Mouse (Mus musculus): ENCODE measurements around the gene Lgr4. TPM values are rescaled to one million over a fixed set of nuclear protein-coding genes. Genes with fewer than 3 reads are reported as not detected.

Lgr4 gene
- total and polyA plus RNA-seq, 2 experiments, result 16.9 to 53.9 TPM

- TF ChIP-seq CTCF (IDR thresholded peaks at IDR 0.05; ENCODE audit: low read depth, low read length) (no peak), POLR2A (IDR thresholded peaks at IDR 0.05; ENCODE audit: extremely low read depth, insufficient read depth, low read length) (no peak)
- Histone ChIP-seq H3K79me2 (ENCODE audit: control insufficient read depth, insufficient read depth, low read length) (peaks cover 42% of the 10 kb centered on the region), H3K36me3 (ENCODE audit: control insufficient read depth, insufficient read depth, low read length) (0 out of 2 replicates have a peak, but pooled peaks cover 2% of the 10 kb centered on the region), H3K27ac (replicated peaks; ENCODE audit: insufficient read depth, low read depth, low read length) (peak overlapping the region; percentile 65), H3K27me3 (ENCODE audit: control insufficient read depth, insufficient read depth, low read length) (no peaks in the 10 kb centered on the region), H3K4me3 (ENCODE audit: insufficient read depth, low read depth, low read length) (no peak overlapping the region), H3K9ac (ENCODE audit: low read depth, low read length) (no peak overlapping the region), H3K4me1 (ENCODE audit: control insufficient read depth, insufficient read depth, low read length) (peaks cover 43% of the 10 kb centered on the region)
- peak; percentile 82 for DNase-seq (ENCODE audit: extremely low read depth, low read depth, low spot score)
- whole genome bisulfite sequencing, result 48% methylated on average over 3 of the region's 3 CpGs
These were observed 17.7 kb downstream of the Lgr4 start for GRCm38 (mm10) chr2:109935194-109935593.

DNA sequence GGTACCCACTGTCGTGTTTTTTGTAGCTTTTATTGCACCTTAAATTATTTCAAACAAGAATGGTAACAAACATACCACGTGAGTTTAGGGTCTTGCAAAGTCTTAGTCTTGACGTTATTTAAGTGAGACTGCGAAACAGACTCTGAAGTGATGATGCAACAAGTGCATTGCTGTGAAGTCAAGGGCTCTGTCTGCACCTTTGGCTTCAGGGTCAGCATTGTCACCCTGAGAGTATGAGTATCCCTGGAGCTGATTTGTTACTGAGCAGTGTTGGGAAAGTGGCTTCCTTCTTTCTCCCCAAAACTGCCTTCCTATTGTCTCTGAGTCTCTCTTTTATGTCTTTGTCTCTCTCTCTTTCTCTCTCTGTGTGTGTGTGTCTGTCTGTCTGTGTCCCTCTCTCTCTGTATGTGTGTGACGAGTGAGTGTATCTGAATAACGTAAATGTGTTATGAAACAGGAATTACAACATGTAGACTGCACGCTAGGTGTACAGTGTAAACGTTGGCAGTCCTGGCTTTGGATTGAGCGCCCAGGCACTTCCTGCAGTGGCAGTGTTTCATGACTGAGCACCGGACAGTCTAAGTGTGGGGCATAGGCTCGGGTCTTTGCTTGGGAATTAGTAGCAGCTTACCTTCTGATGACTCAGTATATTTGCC is 18.4 kb downstream of the Lgr4 start:
- WGBS, result 30% methylated on average over 11 of the region's 11 CpGs
- peaks cover 38% of the 10 kb centered on the region for H3K79me2 ChIP-seq (ENCODE audit: control insufficient read depth, insufficient read depth, low read length)
- H3K4me3 ChIP-seq (ENCODE audit: insufficient read depth, low read depth, low read length), result no peak overlapping the region
- no peaks in the 10 kb centered on the region for H3K27me3 ChIP-seq (ENCODE audit: control insufficient read depth, insufficient read depth, low read length)
- DNase-seq (ENCODE audit: extremely low read depth, low read depth, low spot score), result peak; percentile 82
- H3K9ac ChIP-seq (ENCODE audit: low read depth, low read length), result no peak overlapping the region
- peaks cover 43% of the 10 kb centered on the region for H3K4me1 ChIP-seq (ENCODE audit: control insufficient read depth, insufficient read depth, low read length)
- H3K27ac ChIP-seq (replicated peaks; ENCODE audit: insufficient read depth, low read depth, low read length), result peak overlapping the region; percentile 83
- H3K36me3 ChIP-seq (ENCODE audit: control insufficient read depth, insufficient read depth, low read length), result 0 out of 2 replicates have a peak, but pooled peaks cover 2% of the 10 kb centered on the region
- TF ChIP-seq CTCF (IDR thresholded peaks at IDR 0.05; ENCODE audit: low read depth, low read length) (no peak), POLR2A (IDR thresholded peaks at IDR 0.05; ENCODE audit: extremely low read depth, insufficient read depth, low read length) (no peak)

GRCm38 (mm10) chr2:109936410-109936755 is 18.9 kb downstream of the Lgr4 start:
- peak; percentile 28 for DNase-seq (ENCODE audit: extremely low read depth, low read depth, low spot score)
- 0 out of 2 replicates have a peak, but pooled peaks cover 2% of the 10 kb centered on the region for H3K36me3 ChIP-seq (ENCODE audit: control insufficient read depth, insufficient read depth, low read length)
- H3K9ac ChIP-seq (ENCODE audit: low read depth, low read length), result no peak overlapping the region
- no peak overlapping the region for H3K4me3 ChIP-seq (ENCODE audit: insufficient read depth, low read depth, low read length)
- 22% methylated on average over 2 of the region's 2 CpGs for WGBS
- H3K27me3 ChIP-seq (ENCODE audit: control insufficient read depth, insufficient read depth, low read length), result no peaks in the 10 kb centered on the region
- peaks cover 37% of the 10 kb centered on the region for H3K79me2 ChIP-seq (ENCODE audit: control insufficient read depth, insufficient read depth, low read length)
- no peak for TF ChIP-seq POLR2A (IDR thresholded peaks at IDR 0.05; ENCODE audit: extremely low read depth, insufficient read depth, low read length)
- TF ChIP-seq CTCF (IDR thresholded peaks at IDR 0.05; ENCODE audit: low read depth, low read length), result no peak
- H3K4me1 ChIP-seq (ENCODE audit: control insufficient read depth, insufficient read depth, low read length), result peaks cover 42% of the 10 kb centered on the region
- H3K27ac ChIP-seq (replicated peaks; ENCODE audit: insufficient read depth, low read depth, low read length), result peak overlapping the region; percentile 83

DNA sequence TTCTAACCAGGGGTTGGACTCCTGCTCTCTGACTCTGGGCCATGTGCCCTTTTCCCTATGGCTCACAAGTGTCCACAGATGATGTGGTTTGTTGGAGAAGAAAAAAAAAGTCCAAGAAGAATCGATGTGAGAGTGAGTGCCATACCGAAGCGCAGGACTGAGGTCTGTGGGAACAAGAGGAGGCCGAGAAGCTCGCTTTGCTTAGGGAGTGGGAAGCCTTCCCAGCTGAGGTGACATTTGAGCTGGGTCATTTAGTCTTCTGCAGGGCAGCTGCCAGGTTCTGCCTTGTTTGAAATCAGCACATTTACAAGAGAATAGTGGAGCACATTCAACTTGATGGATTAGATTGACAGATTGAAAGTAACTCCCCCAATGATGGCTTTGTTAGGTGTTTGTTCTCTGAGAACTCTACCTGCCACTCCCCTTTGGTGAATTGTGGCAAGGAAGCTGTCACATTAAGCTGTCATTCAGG is 24.6 kb downstream of the Lgr4 start:
- DNase-seq (ENCODE audit: extremely low read depth, low read depth, low spot score), result peak; percentile 75
- Histone ChIP-seq H3K36me3 (ENCODE audit: control insufficient read depth, insufficient read depth, low read length) (no peaks in the 10 kb centered on the region), H3K27ac (replicated peaks; ENCODE audit: insufficient read depth, low read depth, low read length) (no peak overlapping the region), H3K79me2 (ENCODE audit: control insufficient read depth, insufficient read depth, low read length) (peaks cover 25% of the 10 kb centered on the region), H3K27me3 (ENCODE audit: control insufficient read depth, insufficient read depth, low read length) (no peaks in the 10 kb centered on the region), H3K9ac (ENCODE audit: low read depth, low read length) (no peak overlapping the region), H3K4me1 (ENCODE audit: control insufficient read depth, insufficient read depth, low read length) (peaks cover 6% of the 10 kb centered on the region; the same call in 1 of the 2 replicates), H3K4me3 (ENCODE audit: insufficient read depth, low read depth, low read length) (no peak overlapping the region)
- TF ChIP-seq POLR2A (IDR thresholded peaks at IDR 0.05; ENCODE audit: extremely low read depth, insufficient read depth, low read length), result no peak
- TF ChIP-seq CTCF (IDR thresholded peaks at IDR 0.05; ENCODE audit: low read depth, low read length), result no peak
- 22% methylated on average over 5 of the region's 5 CpGs for WGBS

- Histone ChIP-seq H3K4me3 (ENCODE audit: insufficient read depth, low read depth, low read length) (no peak overlapping the region), H3K36me3 (ENCODE audit: control insufficient read depth, insufficient read depth, low read length) (no peaks in the 10 kb centered on the region), H3K4me1 (ENCODE audit: control insufficient read depth, insufficient read depth, low read length) (peaks cover 6% of the 10 kb centered on the region; the same call in 1 of the 2 replicates), H3K27me3 (ENCODE audit: control insufficient read depth, insufficient read depth, low read length) (no peaks in the 10 kb centered on the region), H3K79me2 (ENCODE audit: control insufficient read depth, insufficient read depth, low read length) (peaks cover 27% of the 10 kb centered on the region), H3K27ac (replicated peaks; ENCODE audit: insufficient read depth, low read depth, low read length) (no peak overlapping the region), H3K9ac (ENCODE audit: low read depth, low read length) (no peak overlapping the region)
- no peak for TF ChIP-seq CTCF (IDR thresholded peaks at IDR 0.05; ENCODE audit: low read depth, low read length)
- TF ChIP-seq POLR2A (IDR thresholded peaks at IDR 0.05; ENCODE audit: extremely low read depth, insufficient read depth, low read length), result no peak
- no peak for DNase-seq (ENCODE audit: extremely low read depth, low read depth, low spot score)
- 93% methylated on average over 8 of the region's 8 CpGs for WGBS
These were observed 25.5 kb downstream of the Lgr4 start for GRCm38 (mm10) chr2:109942810-109943570.

All from liver, adult 2 months (tissue).